11 mouse cellular contexts compared by ENCODE assay signal in genomic region chr3:101146126-101146772, GRCm38 (mm10). TPM values are rescaled to one million over a fixed set of nuclear protein-coding genes. Genes with fewer than 3 reads are reported as not detected.
DNase-seq lines count a peak whose midpoint lies in the region; ATAC-seq and TF ChIP-seq lines count a peak whose summit lies in the region.
"Had no signal": no experiment of that assay in that cellular context is flagged by ENCODE, and none has a peak within 500 bp of the region (broad histone marks: within the 10 kb centered on the region; RNA-seq: fewer than 3 reads in every experiment).

No protein-coding gene starts in this region.

- H3K9ac ChIP-seq in kidney, embryonic 15.5 days, result no peak overlapping the region
- H3K9ac ChIP-seq in hindbrain, embryonic 16.5 days (ENCODE audit: low read depth, low read length), result no peak overlapping the region
- H3K9ac ChIP-seq in neural tube, embryonic 15.5 days (replicated peaks), result no peak overlapping the region
- H3K9ac ChIP-seq: liver, embryonic 13.5 days had no signal

- ATAC-seq in kidney, embryonic 15.5 days (replicated peaks; ENCODE audit: low FRiP score), result no peak
- ATAC-seq in hindbrain, embryonic 16.5 days, result 0 out of 2 replicates have a peak, but pooled peaks have one; percentile 9
- peak; percentile 6; the same call in 1 of the 2 replicates for ATAC-seq in neural tube, embryonic 15.5 days (ENCODE audit: low FRiP score)

- H3K27ac ChIP-seq in kidney, adult 2 months (ENCODE audit: insufficient read depth, low read depth, low read length), result no peak overlapping the region
- H3K27ac ChIP-seq in kidney, embryonic 15.5 days, result no peak overlapping the region
- peak overlapping the region; percentile 63 for H3K27ac ChIP-seq in hindbrain, embryonic 16.5 days (ENCODE audit: low read depth, low read length)
- H3K27ac ChIP-seq in neural tube, embryonic 15.5 days (replicated peaks), result peak overlapping the region; percentile 87
- H3K27ac ChIP-seq: liver, embryonic 13.5 days had no signal

- no peak for TF ChIP-seq POLR2A in kidney, adult 2 months (IDR thresholded peaks at IDR 0.05; ENCODE audit: low read depth, low read length)

- no peaks in the 10 kb centered on the region for H3K4me1 ChIP-seq in kidney, adult 2 months (ENCODE audit: control insufficient read depth, insufficient read depth, low read length)
- peaks cover 7% of the 10 kb centered on the region; the same call in 1 of the 2 replicates for H3K4me1 ChIP-seq in kidney, embryonic 15.5 days
- peaks cover 13% of the 10 kb centered on the region for H3K4me1 ChIP-seq in hindbrain, embryonic 16.5 days (ENCODE audit: control insufficient read depth, insufficient read depth, low read depth, low read length)
- peaks cover 23% of the 10 kb centered on the region for H3K4me1 ChIP-seq in neural tube, embryonic 15.5 days
- H3K4me1 ChIP-seq: liver, embryonic 13.5 days had no signal

- no peak overlapping the region for H3K4me2 ChIP-seq in kidney, embryonic 15.5 days
- H3K4me2 ChIP-seq in hindbrain, embryonic 16.5 days (ENCODE audit: low read length), result peak overlapping the region; percentile 27
- peak overlapping the region; percentile 43 for H3K4me2 ChIP-seq in neural tube, embryonic 15.5 days
- H3K4me2 ChIP-seq: liver, embryonic 13.5 days had no signal

- H3K36me3 ChIP-seq in kidney, adult 2 months (ENCODE audit: control insufficient read depth, insufficient read depth, low read length), result no peaks in the 10 kb centered on the region
- H3K36me3 ChIP-seq in kidney, embryonic 15.5 days, result no peaks in the 10 kb centered on the region
- H3K36me3 ChIP-seq in hindbrain, embryonic 16.5 days (ENCODE audit: control insufficient read depth, insufficient read depth, low read length), result no peaks in the 10 kb centered on the region
- H3K36me3 ChIP-seq in neural tube, embryonic 15.5 days, result no peaks in the 10 kb centered on the region
- H3K36me3 ChIP-seq: liver, embryonic 13.5 days had no signal

- no peaks in the 10 kb centered on the region for H3K9me3 ChIP-seq in kidney, embryonic 15.5 days (replicated peaks)
- H3K9me3 ChIP-seq in hindbrain, embryonic 16.5 days (ENCODE audit: control insufficient read depth, low read length), result peaks cover 5% of the 10 kb centered on the region
- H3K9me3 ChIP-seq in neural tube, embryonic 15.5 days (replicated peaks), result no peaks in the 10 kb centered on the region
- H3K9me3 ChIP-seq: liver, embryonic 13.5 days had no signal

- no peak overlapping the region for H3K4me3 ChIP-seq in kidney, adult 2 months (ENCODE audit: insufficient read depth, low read depth, low read length)
- no peak overlapping the region for H3K4me3 ChIP-seq in kidney, embryonic 15.5 days (replicated peaks)
- H3K4me3 ChIP-seq in hindbrain, embryonic 16.5 days (ENCODE audit: low read length), result no peak overlapping the region
- H3K4me3 ChIP-seq in neural tube, embryonic 15.5 days (replicated peaks), result no peak overlapping the region
- H3K4me3 ChIP-seq: liver, embryonic 13.5 days had no signal

- TF ChIP-seq CTCF in kidney, adult 2 months (conservative IDR thresholded peaks at IDR 0.05; ENCODE audit: insufficient read depth, insufficient read length, low read depth, low read length), result no peak

- peak; percentile 18 for DNase-seq in adrenal gland, postnatal 14 days
- no peak for DNase-seq in adrenal gland, postnatal 4 days (ENCODE audit: low spot score in 2 of 2)
- peak; percentile 12 for DNase-seq in kidney, adult 2 months
- no peak for DNase-seq in lung, adult 18-20 months
- DNase-seq in kidney, adult 11 months, result no peak
- DNase-seq: embryo, embryonic 11 days; heart, postnatal 36 days; liver, embryonic 13.5 days had no signal

- no peaks in the 10 kb centered on the region; the same call in 1 of the 2 replicates for H3K27me3 ChIP-seq in kidney, adult 2 months (replicated peaks; ENCODE audit: control insufficient read depth, insufficient read depth, low read length)
- no peaks in the 10 kb centered on the region for H3K27me3 ChIP-seq in kidney, embryonic 15.5 days
- H3K27me3 ChIP-seq in hindbrain, embryonic 16.5 days (replicated peaks; ENCODE audit: control insufficient read depth, insufficient read depth, low read length), result no peaks in the 10 kb centered on the region
- no peaks in the 10 kb centered on the region for H3K27me3 ChIP-seq in neural tube, embryonic 15.5 days (replicated peaks)
- H3K27me3 ChIP-seq: liver, embryonic 13.5 days had no signal

- WGBS in kidney, adult 2 months, result 70% methylated on average over 7 of the region's 7 CpGs
- 79% methylated on average over 7 of the region's 7 CpGs for WGBS in kidney, embryonic 15.5 days
- 49% methylated on average over 7 of the region's 7 CpGs for WGBS in hindbrain, embryonic 16.5 days
- 62% methylated on average over 7 of the region's 7 CpGs for WGBS in neural tube, embryonic 15.5 days

RNA-seq across cellular contexts. Expression of gene Ptgfrn, which starts 36.2 kb away (rescaled TPM):
- 32.1 and 33.3 TPM in 2 replicates for total RNA-seq in adrenal gland, postnatal 14 days (2021)
- 10 to 100 TPM; 49.4 to 49.5 TPM for total RNA-seq in adrenal gland, postnatal 4 days (2021)
- 5.2 and 5.5 TPM in 2 replicates for polyA plus RNA-seq in kidney, adult 2 months (2012; rRNA removed)
- polyA plus RNA-seq in kidney, embryonic 15.5 days (2015; fragmentation: Nextera tagmentation; extraction: Ambion mirVana), result 2.8 and 2.9 TPM in 2 replicates
- polyA plus RNA-seq in hindbrain, embryonic 16.5 days (2015; fragmentation: Nextera tagmentation; extraction: Ambion mirVana), result 2.8 and 3.1 TPM in 2 replicates
- 3.0 TPM in 2 replicates for polyA plus RNA-seq in neural tube, embryonic 15.5 days (2015; fragmentation: Nextera tagmentation; extraction: Ambion mirVana)

Comparison
In these comparisons a context has a peak if more than half of its experiments do, and no peak if none do; other contexts are left out.
1. DNase-seq: peak in adrenal gland, postnatal 14 days (single experiment) and kidney, adult 2 months (single experiment); none in adrenal gland, postnatal 4 days (0 of 2), lung, adult 18-20 months (0 of 2) and kidney, adult 11 months (single experiment).
2. H3K27ac ChIP-seq: peak in hindbrain, embryonic 16.5 days (single experiment) and neural tube, embryonic 15.5 days (single experiment); none in kidney, adult 2 months (single experiment) and kidney, embryonic 15.5 days (single experiment).